Mouse (Mus musculus) midbrain, embryonic 14.5 days (tissue): ENCODE data around the gene Elmod2. TPM values are rescaled to one million over a fixed set of nuclear protein-coding genes. Genes with fewer than 3 reads are reported as not detected.

ENCODE experiments used
- polyA plus RNA-seq: library from polyadenylated mRNA; unstranded; fragments of >200 nt; fragmentation: Nextera tagmentation; extraction: Ambion mirVana; gene quantifications from 2 replicates; pipeline ENCODE4 v1.2.1, GENCODE M21; 2014

The Elmod2 gene
- polyA plus RNA-seq, 1 experiment from 2014 or later: 36.2 TPM

Other genes starting within 250 kb of the Elmod2 start
- 21.7 and 22.1 TPM in 2 replicates for gene Tbc1d9, start 167.1 kb downstream of the Elmod2 start, polyA plus RNA-seq
- 9.3 and 13.1 TPM in 2 replicates for gene Gm10645, start 166.3 kb downstream of the Elmod2 start, polyA plus RNA-seq
- not detected in 2 replicates for gene Ucp1, start 42.1 kb downstream of the Elmod2 start, polyA plus RNA-seq
- gene Mgat4d, start 16.0 kb upstream of the Elmod2 start, polyA plus RNA-seq: not detected in 2 replicates
- gene Clgn, start 57.4 kb upstream of the Elmod2 start, polyA plus RNA-seq: 7.7 and 10.2 TPM in 2 replicates
- gene Scoc, start 125.9 kb upstream of the Elmod2 start, polyA plus RNA-seq: 278 and 296 TPM in 2 replicates
- gene Olfr370, start 203.3 kb upstream of the Elmod2 start, polyA plus RNA-seq: not detected in 2 replicates
- gene Ndufb7, start 234.2 kb upstream of the Elmod2 start, polyA plus RNA-seq: 346 and 405 TPM in 2 replicates